Mouse (Mus musculus) MN1 (cell line): Measurements from ENCODE around the gene Skint10.

Experiments used
- DNase-seq: peaks from one replicate; pipeline ENCODE4 v3.0.0-alpha.2; 2016; ENCODE audit warnings: low spot score

Skint10 gene

DNA sequence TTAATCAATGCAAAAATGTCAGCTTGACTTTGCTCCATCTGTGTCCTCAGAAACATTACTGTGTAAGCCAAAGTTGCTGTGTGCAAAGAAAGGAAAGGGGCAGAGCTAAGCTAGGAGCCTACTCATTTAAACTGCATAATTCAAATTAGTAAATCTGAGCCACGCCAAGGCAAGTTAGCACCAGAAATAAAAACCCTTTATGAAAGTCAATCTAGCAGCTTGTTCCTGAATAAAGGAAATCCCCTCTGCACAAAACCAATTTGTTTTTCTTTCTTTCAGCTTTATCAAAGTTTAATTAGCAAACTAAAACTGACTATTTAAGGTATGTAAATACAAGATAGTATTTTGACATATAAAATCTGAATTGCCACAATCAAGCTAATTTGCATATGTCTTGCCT is at the start of gene Skint10:
Gene Skint10 (minus strand): TSS at position 101 of the 400 bp plus-strand sequence.
- no peak for DNase-seq

DNA sequence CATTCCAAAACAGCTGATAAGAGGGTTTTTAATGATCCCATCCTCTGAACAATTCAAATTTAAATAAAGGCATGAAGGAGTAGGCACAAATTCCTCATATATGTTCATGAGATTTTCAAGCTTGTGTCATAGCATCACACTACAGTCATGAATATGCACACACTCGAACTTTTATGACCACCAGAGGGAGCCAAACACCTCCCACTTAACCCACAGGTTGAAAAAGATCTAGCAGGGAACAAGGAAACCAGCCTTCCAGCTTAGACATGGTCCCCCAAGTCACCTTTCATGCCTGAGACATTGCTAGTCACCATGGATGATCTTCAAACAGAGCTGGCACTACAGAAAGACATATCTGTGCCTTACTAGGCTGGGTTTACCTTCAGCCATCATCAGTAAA is 16.0 kb upstream of the Skint10 start:
- DNase-seq, result no peak
